Mouse (Mus musculus): ENCODE measurements at regions not wholly inside any gene's neighbourhood (a gene's known extent, or its start where the extent isn't known, plus 50 kb on each side); places are given as distances from the start of the nearest gene placed in this dataset.

- Histone ChIP-seq H3K4me1 (ENCODE audit: control insufficient read depth, insufficient read depth, low read depth, low read length) (no peaks in the 10 kb centered on the region), H3K27me3 (replicated peaks; ENCODE audit: control insufficient read depth, insufficient read depth, low read length) (no peaks in the 10 kb centered on the region), H3K27ac (ENCODE audit: low read depth, low read length) (no peak overlapping the region), H3K9me3 (ENCODE audit: control insufficient read depth, low read length) (no peaks in the 10 kb centered on the region), H3K4me3 (ENCODE audit: low read length) (no peak overlapping the region), H3K4me2 (ENCODE audit: low read length) (no peak overlapping the region), H3K9ac (ENCODE audit: low read depth, low read length) (no peak overlapping the region), H3K36me3 (ENCODE audit: control insufficient read depth, insufficient read depth, low read length) (no peaks in the 10 kb centered on the region)
- WGBS, result 87% methylated on average over 6 of the region's 6 CpGs
- no peak for ATAC-seq
Observed at GRCm38 (mm10) chr9:85136715-85137582, 175.6 kb upstream of the Gm11114 start.

DNA sequence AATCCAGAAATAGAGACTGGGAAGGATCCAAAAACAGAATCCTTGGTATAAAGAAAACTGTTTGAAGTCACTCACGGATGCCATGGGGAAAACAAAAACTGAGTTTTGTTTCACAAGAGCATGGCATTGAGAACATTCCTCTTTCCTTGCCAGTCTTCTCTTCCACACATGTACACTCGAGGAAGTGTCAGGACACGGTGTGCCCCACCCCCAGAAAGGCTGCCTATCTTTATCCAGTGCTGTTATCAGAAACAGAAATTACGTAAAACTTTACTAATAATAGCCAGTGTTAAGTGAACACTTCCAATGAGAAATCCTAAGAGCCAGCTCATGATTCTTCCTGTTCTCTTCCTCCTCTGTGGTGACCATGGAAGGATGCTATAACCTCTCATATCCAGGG is 172.7 kb upstream of the Gm11114 start:
- no peak overlapping the region for H3K27ac ChIP-seq (ENCODE audit: low read depth, low read length)
- no peaks in the 10 kb centered on the region for H3K9me3 ChIP-seq (ENCODE audit: control insufficient read depth, low read length)
- no peak overlapping the region for H3K9ac ChIP-seq (ENCODE audit: low read depth, low read length)
- H3K4me1 ChIP-seq (ENCODE audit: control insufficient read depth, insufficient read depth, low read depth, low read length), result no peaks in the 10 kb centered on the region
- H3K27me3 ChIP-seq (replicated peaks; ENCODE audit: control insufficient read depth, insufficient read depth, low read length), result no peaks in the 10 kb centered on the region
- no peak for ATAC-seq
- no peaks in the 10 kb centered on the region for H3K36me3 ChIP-seq (ENCODE audit: control insufficient read depth, insufficient read depth, low read length)
- no peak overlapping the region for H3K4me3 ChIP-seq (ENCODE audit: low read length)
- H3K4me2 ChIP-seq (ENCODE audit: low read length), result no peak overlapping the region
- 89% methylated on average over 4 of the region's 4 CpGs for WGBS

GRCm38 (mm10) chr9:85144363-85144762 is 168.2 kb upstream of the Gm11114 start:
- no peaks in the 10 kb centered on the region for H3K9me3 ChIP-seq (ENCODE audit: control insufficient read depth, low read length)
- no peak overlapping the region for H3K27ac ChIP-seq (ENCODE audit: low read depth, low read length)
- H3K9ac ChIP-seq (ENCODE audit: low read depth, low read length), result no peak overlapping the region
- H3K27me3 ChIP-seq (replicated peaks; ENCODE audit: control insufficient read depth, insufficient read depth, low read length), result no peaks in the 10 kb centered on the region
- H3K4me2 ChIP-seq (ENCODE audit: low read length), result no peak overlapping the region
- WGBS, result 91% methylated on average over 2 of the region's 2 CpGs
- H3K4me3 ChIP-seq (ENCODE audit: low read length), result no peak overlapping the region
- ATAC-seq, result no peak
- H3K36me3 ChIP-seq (ENCODE audit: control insufficient read depth, insufficient read depth, low read length), result no peaks in the 10 kb centered on the region
- no peaks in the 10 kb centered on the region for H3K4me1 ChIP-seq (ENCODE audit: control insufficient read depth, insufficient read depth, low read depth, low read length)

GRCm38 (mm10) chr9:85165632-85166031 is 146.9 kb upstream of the Gm11114 start:
- no peak for ATAC-seq
- Histone ChIP-seq H3K27ac (ENCODE audit: low read depth, low read length) (no peak overlapping the region), H3K9ac (ENCODE audit: low read depth, low read length) (no peak overlapping the region), H3K27me3 (replicated peaks; ENCODE audit: control insufficient read depth, insufficient read depth, low read length) (no peaks in the 10 kb centered on the region), H3K4me3 (ENCODE audit: low read length) (no peak overlapping the region), H3K4me1 (ENCODE audit: control insufficient read depth, insufficient read depth, low read depth, low read length) (no peaks in the 10 kb centered on the region), H3K4me2 (ENCODE audit: low read length) (no peak overlapping the region), H3K9me3 (ENCODE audit: control insufficient read depth, low read length) (no peaks in the 10 kb centered on the region), H3K36me3 (ENCODE audit: control insufficient read depth, insufficient read depth, low read length) (no peaks in the 10 kb centered on the region)
- WGBS, result 96% methylated on average over 1 of the region's 1 CpGs

GRCm38 (mm10) chr9:85167243-85167642 is 145.3 kb upstream of the Gm11114 start:
- Histone ChIP-seq H3K4me3 (ENCODE audit: low read length) (no peak overlapping the region), H3K4me2 (ENCODE audit: low read length) (no peak overlapping the region), H3K4me1 (ENCODE audit: control insufficient read depth, insufficient read depth, low read depth, low read length) (no peaks in the 10 kb centered on the region), H3K27me3 (replicated peaks; ENCODE audit: control insufficient read depth, insufficient read depth, low read length) (no peaks in the 10 kb centered on the region), H3K36me3 (ENCODE audit: control insufficient read depth, insufficient read depth, low read length) (no peaks in the 10 kb centered on the region), H3K27ac (ENCODE audit: low read depth, low read length) (no peak overlapping the region), H3K9ac (ENCODE audit: low read depth, low read length) (no peak overlapping the region), H3K9me3 (ENCODE audit: control insufficient read depth, low read length) (no peaks in the 10 kb centered on the region)
- no peak for ATAC-seq

DNA sequence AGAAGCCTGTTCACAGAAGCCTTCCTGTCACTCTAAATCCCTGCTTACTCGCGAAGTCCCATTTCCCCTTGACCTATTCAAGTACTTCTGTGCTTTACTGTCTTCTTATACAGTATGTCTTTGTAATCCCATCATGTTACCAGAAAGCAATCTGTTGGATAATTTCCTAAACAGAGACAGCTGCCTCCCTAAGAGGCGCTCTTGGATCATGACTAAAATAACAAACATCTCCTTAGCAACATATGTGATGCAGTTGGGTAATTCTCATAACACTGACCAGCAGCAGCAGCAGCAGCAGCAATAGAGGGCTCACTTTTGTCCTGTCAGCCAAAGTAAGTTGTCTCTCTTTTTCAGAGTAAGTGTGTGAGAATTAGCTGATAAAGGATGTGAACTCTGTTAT is 138.1 kb upstream of the Gm11114 start:
- H3K27me3 ChIP-seq (replicated peaks; ENCODE audit: control insufficient read depth, insufficient read depth, low read length), result no peaks in the 10 kb centered on the region
- H3K9ac ChIP-seq (ENCODE audit: low read depth, low read length), result no peak overlapping the region
- no peaks in the 10 kb centered on the region for H3K36me3 ChIP-seq (ENCODE audit: control insufficient read depth, insufficient read depth, low read length)
- H3K4me2 ChIP-seq (ENCODE audit: low read length), result no peak overlapping the region
- H3K27ac ChIP-seq (ENCODE audit: low read depth, low read length), result no peak overlapping the region
- H3K9me3 ChIP-seq (ENCODE audit: control insufficient read depth, low read length), result no peaks in the 10 kb centered on the region
- peak; percentile 79; the same call in 1 of the 2 replicates for ATAC-seq
- no peaks in the 10 kb centered on the region for H3K4me1 ChIP-seq (ENCODE audit: control insufficient read depth, insufficient read depth, low read depth, low read length)
- no peak overlapping the region for H3K4me3 ChIP-seq (ENCODE audit: low read length)
- WGBS, result 52% methylated on average over 3 of the region's 3 CpGs

- H3K27me3 ChIP-seq (replicated peaks; ENCODE audit: control insufficient read depth, insufficient read depth, low read length), result no peaks in the 10 kb centered on the region
- H3K4me1 ChIP-seq (ENCODE audit: control insufficient read depth, insufficient read depth, low read depth, low read length), result no peaks in the 10 kb centered on the region
Observed at GRCm38 (mm10) chr9:85201202-85201601, 111.4 kb upstream of the Gm11114 start.

DNA sequence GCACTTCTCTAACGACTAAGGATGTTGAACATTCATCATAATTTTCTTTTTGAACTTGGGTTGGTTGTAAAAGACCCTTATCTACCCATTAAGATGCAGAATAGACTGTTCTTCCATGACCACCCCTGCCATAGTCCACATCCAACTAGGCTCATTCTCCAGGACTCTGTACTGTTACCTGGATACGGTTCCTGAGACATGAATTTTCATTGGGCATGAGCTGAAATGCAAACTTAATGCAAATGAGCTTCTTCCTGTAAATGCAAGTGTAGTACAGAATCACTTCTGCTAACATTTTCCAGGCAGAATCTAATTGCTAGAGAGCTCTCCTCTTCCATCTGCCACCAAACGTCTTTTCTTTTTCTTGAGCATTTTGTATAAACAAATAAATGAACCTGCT is 87.7 kb upstream of the Gm11114 start:
- ATAC-seq, result peak; percentile 64; the same call in 1 of the 2 replicates
- Histone ChIP-seq H3K9me3 (ENCODE audit: control insufficient read depth, low read length) (no peaks in the 10 kb centered on the region), H3K4me1 (ENCODE audit: control insufficient read depth, insufficient read depth, low read depth, low read length) (no peaks in the 10 kb centered on the region), H3K9ac (ENCODE audit: low read depth, low read length) (no peak overlapping the region), H3K36me3 (ENCODE audit: control insufficient read depth, insufficient read depth, low read length) (no peaks in the 10 kb centered on the region), H3K4me2 (ENCODE audit: low read length) (no peak overlapping the region), H3K27me3 (replicated peaks; ENCODE audit: control insufficient read depth, insufficient read depth, low read length) (no peaks in the 10 kb centered on the region), H3K27ac (ENCODE audit: low read depth, low read length) (no peak overlapping the region), H3K4me3 (ENCODE audit: low read length) (no peak overlapping the region)
- 55% methylated on average over 3 of the region's 3 CpGs for WGBS

More at GRCm38 (mm10) chr9:85201202-85201601, 111.4 kb upstream of the Gm11114 start:
- 78% methylated on average over 3 of the region's 3 CpGs for WGBS
- no peak for ATAC-seq
- Histone ChIP-seq H3K27ac (ENCODE audit: low read depth, low read length) (no peak overlapping the region), H3K4me2 (ENCODE audit: low read length) (no peak overlapping the region), H3K9ac (ENCODE audit: low read depth, low read length) (no peak overlapping the region), H3K9me3 (ENCODE audit: control insufficient read depth, low read length) (no peaks in the 10 kb centered on the region), H3K36me3 (ENCODE audit: control insufficient read depth, insufficient read depth, low read length) (no peaks in the 10 kb centered on the region), H3K4me3 (ENCODE audit: low read length) (no peak overlapping the region)

Measured in hindbrain, embryonic 16.5 days (tissue).